Mouse (Mus musculus) midbrain, postnatal 0 days (tissue): ENCODE results near the gene Syt17. TPM values are rescaled to one million over a fixed set of nuclear protein-coding genes. Genes with fewer than 3 reads are reported as not detected.

Source experiments
- ATAC-seq: fragments of 200-750 bp; cut with Nextera tagmentation; 2 replicates; pipeline ENCODE4 v1.8.0; 2017; ENCODE audit warnings: moderate number of reproducible peaks, mild to moderate bottlenecking, moderate TSS enrichment, moderate library complexity; ENCODE audit not compliant: low FRiP score
- DNase-seq: peaks from one replicate; pipeline ENCODE4 v3.0.0-alpha.2; 2015; ENCODE audit warnings: low spot score
- H3K27ac ChIP-seq: fragments of 300-500 bp; sonication (generic); 2 replicates; pipeline ENCODE4 v1.5.1; 2014; ENCODE audit warnings: low read depth, mild to moderate bottlenecking, low read length, mixed read lengths
- H3K27me3 ChIP-seq: fragments of 300-500 bp; sonication (generic); 2 replicates; pipeline ENCODE4 v1.6.1; 2014; ENCODE audit warnings: low read length, control low read depth, mixed read lengths; ENCODE audit not compliant: insufficient read depth
- H3K36me3 ChIP-seq: fragments of 300-500 bp; sonication (generic); 2 replicates; pipeline ENCODE4 v1.6.1; 2014; ENCODE audit warnings: low read length, control low read depth, mixed read lengths; ENCODE audit not compliant: insufficient read depth
- H3K4me1 ChIP-seq: fragments of 300-500 bp; sonication (generic); 2 replicates; pipeline ENCODE4 v1.6.1; 2014; ENCODE audit warnings: mild to moderate bottlenecking, control low read depth, antibody characterized with exemption, low read length, mixed read lengths; ENCODE audit not compliant: insufficient read depth
- H3K4me2 ChIP-seq: fragments of 300-500 bp; sonication (generic); 2 replicates; pipeline ENCODE4 v1.6.1; 2014; ENCODE audit warnings: low read depth, mild to moderate bottlenecking, low read length, mixed read lengths; ENCODE audit not compliant: poor library complexity, severe bottlenecking
- H3K4me3 ChIP-seq: fragments of 300-500 bp; sonication (generic); 2 replicates; pipeline ENCODE4 v1.5.1; 2014; ENCODE audit warnings: low read depth, mild to moderate bottlenecking, low read length, moderate library complexity
- H3K9ac ChIP-seq: fragments of 300-500 bp; sonication (generic); replicated peaks from 2 replicates; pipeline ENCODE4 v1.6.1; 2014; ENCODE audit warnings: mild to moderate bottlenecking, low read length, moderate library complexity, mixed read lengths; ENCODE audit not compliant: poor library complexity, severe bottlenecking
- H3K9me3 ChIP-seq: fragments of 300-500 bp; sonication (generic); 2 replicates; pipeline ENCODE4 v1.6.1; 2016; ENCODE audit warnings: low read length, control low read depth
- CTCF ChIP-seq: IDR thresholded peaks from 2 replicates; pipeline ENCODE4 v1.5.1; 2016; ENCODE audit warnings: antibody characterized with exemption, mild to moderate bottlenecking
- WGBS: fragments of 180-500 bp; shearing (Covaris S2); extraction: QIAGEN DNeasy Blood & Tissue Kit; methylation state at CpG from one replicate; pipeline ENCODE4 v1.1.7; 2014; 5-methylcytosine and 5-hydroxymethylcytosine counted together
- polyA plus RNA-seq: library from polyadenylated mRNA; unstranded; fragments of >200 nt; fragmentation: Nextera tagmentation; extraction: Ambion mirVana; gene quantifications from 2 replicates; pipeline ENCODE4 v1.2.1, GENCODE M21; 2015
- total RNA-seq: library from RNA; depleted of rRNA; stranded (reverse); fragments of >200 nt; gene quantifications from 2 replicates; pipeline ENCODE4 v1.2.3, GENCODE M21; 2014

Gene Syt17
- total and polyA plus RNA-seq, 2 experiments from 2014 or later, result 31.6 to 61.3 TPM

- H3K27me3 ChIP-seq, result no peaks in the 10 kb centered on the region
- peak; percentile 10 for DNase-seq
- no peak for TF ChIP-seq CTCF
- H3K36me3 ChIP-seq, result no peaks in the 10 kb centered on the region
- no peaks in the 10 kb centered on the region for H3K9me3 ChIP-seq
- no peak for ATAC-seq
- H3K4me1 ChIP-seq, result no peaks in the 10 kb centered on the region; the same call in 1 of the 2 replicates
- H3K27ac ChIP-seq, result no peak overlapping the region
- no peak overlapping the region for H3K9ac ChIP-seq
- no peak overlapping the region for H3K4me3 ChIP-seq
- H3K4me2 ChIP-seq, result no peak overlapping the region
Observed at GRCm38 (mm10) chr7:118405251-118405650, 42.8 kb downstream of the Syt17 start.

- Histone ChIP-seq H3K36me3 (no peaks in the 10 kb centered on the region), H3K4me3 (no peak overlapping the region), H3K27ac (no peak overlapping the region), H3K4me1 (no peaks in the 10 kb centered on the region; the same call in 1 of the 2 replicates), H3K4me2 (no peak overlapping the region), H3K9me3 (no peaks in the 10 kb centered on the region), H3K27me3 (no peaks in the 10 kb centered on the region), H3K9ac (no peak overlapping the region)
- DNase-seq, result peak; percentile 58
- TF ChIP-seq CTCF, result no peak
- WGBS, result 57% methylated on average over 3 of the region's 3 CpGs
- peak; percentile 16; the same call in 1 of the 2 replicates for ATAC-seq
Observed at GRCm38 (mm10) chr7:118402576-118403022, 45.4 kb downstream of the Syt17 start.

- no peaks in the 10 kb centered on the region for H3K27me3 ChIP-seq
- no peak overlapping the region for H3K9ac ChIP-seq
- no peak overlapping the region for H3K4me3 ChIP-seq
- 57% methylated on average over 5 of the region's 5 CpGs for WGBS
- H3K27ac ChIP-seq, result no peak overlapping the region
- H3K36me3 ChIP-seq, result no peaks in the 10 kb centered on the region
- no peaks in the 10 kb centered on the region; the same call in 1 of the 2 replicates for H3K4me1 ChIP-seq
- TF ChIP-seq CTCF, result peak; percentile 9; the same call in 1 of the 2 replicates
- ATAC-seq (0 out of 2 replicates have a peak, but pooled peaks have one; percentile 23), DNase-seq (peak; percentile 26)
- no peaks in the 10 kb centered on the region for H3K9me3 ChIP-seq
- H3K4me2 ChIP-seq, result no peak overlapping the region
Observed at GRCm38 (mm10) chr7:118401949-118402348, 46.1 kb downstream of the Syt17 start.

GRCm38 (mm10) chr7:118399764-118400163 is 48.3 kb downstream of the Syt17 start:
- Histone ChIP-seq H3K4me3 (no peak overlapping the region), H3K9me3 (no peaks in the 10 kb centered on the region), H3K27ac (no peak overlapping the region), H3K9ac (no peak overlapping the region), H3K27me3 (no peaks in the 10 kb centered on the region), H3K4me1 (no peaks in the 10 kb centered on the region; the same call in 1 of the 2 replicates), H3K4me2 (no peak overlapping the region), H3K36me3 (no peaks in the 10 kb centered on the region)
- no peak for ATAC-seq
- no peak for DNase-seq
- no peak for TF ChIP-seq CTCF
- WGBS, result 88% methylated on average over 9 of the region's 9 CpGs

GRCm38 (mm10) chr7:118390705-118391104 is 57.3 kb downstream of the Syt17 start:
- Histone ChIP-seq H3K4me1 (no peaks in the 10 kb centered on the region), H3K27ac (no peak overlapping the region), H3K4me2 (no peak overlapping the region), H3K27me3 (no peaks in the 10 kb centered on the region), H3K36me3 (no peaks in the 10 kb centered on the region), H3K9ac (no peak overlapping the region), H3K4me3 (no peak overlapping the region), H3K9me3 (no peaks in the 10 kb centered on the region)
- DNase-seq (no peak), ATAC-seq (no peak)
- WGBS, result 86% methylated on average over 5 of the region's 5 CpGs
- TF ChIP-seq CTCF, result no peak

GRCm38 (mm10) chr7:118380996-118381395 is 67.0 kb downstream of the Syt17 start:
- Histone ChIP-seq H3K4me3 (no peak overlapping the region), H3K27ac (no peak overlapping the region), H3K4me2 (no peak overlapping the region), H3K9ac (no peak overlapping the region), H3K4me1 (no peaks in the 10 kb centered on the region), H3K27me3 (no peaks in the 10 kb centered on the region), H3K36me3 (no peaks in the 10 kb centered on the region), H3K9me3 (no peaks in the 10 kb centered on the region)
- TF ChIP-seq CTCF, result no peak
- WGBS, result 87% methylated on average over 5 of the region's 5 CpGs
- ATAC-seq, result no peak
- no peak for DNase-seq
